Mouse (Mus musculus) hindbrain, embryonic 16.5 days (tissue): Measurements from ENCODE around the gene Magi1. TPM values are rescaled to one million over a fixed set of nuclear protein-coding genes. Genes with fewer than 3 reads are reported as not detected.
A peak's percentile ranks its signal among the peaks of the same experiment; 100 is the strongest.

Source experiments
- ATAC-seq: fragments of 200-750 bp; cut with Nextera tagmentation; 2 replicates; pipeline ENCODE4 v1.8.0; 2017; ENCODE audit warnings: moderate TSS enrichment, moderate library complexity
- H3K27ac ChIP-seq: fragments of 300-500 bp; sonication (generic); 2 replicates; pipeline ENCODE4 v1.5.1; 2014; ENCODE audit warnings: low read depth, mild to moderate bottlenecking, control low read depth, low read length, moderate library complexity
- H3K27me3 ChIP-seq: fragments of 300-500 bp; sonication (generic); replicated peaks from 2 replicates; pipeline ENCODE4 v1.6.1; 2014; ENCODE audit warnings: low read length; ENCODE audit not compliant: control insufficient read depth, insufficient read depth
- H3K36me3 ChIP-seq: fragments of 300-500 bp; sonication (generic); 2 replicates; pipeline ENCODE4 v1.6.1; 2014; ENCODE audit warnings: mild to moderate bottlenecking, low read length, moderate library complexity, mixed read lengths; ENCODE audit not compliant: control insufficient read depth, insufficient read depth
- H3K4me1 ChIP-seq: fragments of 300-500 bp; sonication (generic); 2 replicates; pipeline ENCODE4 v1.6.1; 2014; ENCODE audit warnings: low read depth, low read length; ENCODE audit not compliant: control insufficient read depth, insufficient read depth
- H3K4me2 ChIP-seq: fragments of 300-500 bp; sonication (generic); 2 replicates; pipeline ENCODE4 v1.6.1; 2014; ENCODE audit warnings: mild to moderate bottlenecking, low read length, control low read depth, moderate library complexity
- H3K4me3 ChIP-seq: fragments of 300-500 bp; sonication (generic); 2 replicates; pipeline ENCODE4 v1.5.1; 2014; ENCODE audit warnings: mild to moderate bottlenecking, low read length, control low read depth, moderate library complexity
- H3K9ac ChIP-seq: fragments of 300-500 bp; sonication (generic); 2 replicates; pipeline ENCODE4 v1.6.1; 2014; ENCODE audit warnings: low read depth, mild to moderate bottlenecking, control low read depth, low read length, moderate library complexity
- H3K9me3 ChIP-seq: fragments of 300-500 bp; sonication (generic); 2 replicates; pipeline ENCODE4 v1.6.1; 2014; ENCODE audit warnings: mild to moderate bottlenecking, low read length, moderate library complexity; ENCODE audit not compliant: control insufficient read depth
- WGBS: fragments of 180-500 bp; shearing (Covaris S2); extraction: QIAGEN DNeasy Blood & Tissue Kit; methylation state at CpG from one replicate; pipeline ENCODE4 v1.1.7; 2014; 5-methylcytosine and 5-hydroxymethylcytosine counted together
- polyA plus RNA-seq: library from polyadenylated mRNA; unstranded; fragments of >200 nt; fragmentation: Nextera tagmentation; extraction: Ambion mirVana; gene quantifications from 2 replicates; pipeline ENCODE4 v1.2.1, GENCODE M21; 2015

The Magi1 gene
- polyA plus RNA-seq, 1 experiment from 2014 or later: 27.7 TPM

DNA sequence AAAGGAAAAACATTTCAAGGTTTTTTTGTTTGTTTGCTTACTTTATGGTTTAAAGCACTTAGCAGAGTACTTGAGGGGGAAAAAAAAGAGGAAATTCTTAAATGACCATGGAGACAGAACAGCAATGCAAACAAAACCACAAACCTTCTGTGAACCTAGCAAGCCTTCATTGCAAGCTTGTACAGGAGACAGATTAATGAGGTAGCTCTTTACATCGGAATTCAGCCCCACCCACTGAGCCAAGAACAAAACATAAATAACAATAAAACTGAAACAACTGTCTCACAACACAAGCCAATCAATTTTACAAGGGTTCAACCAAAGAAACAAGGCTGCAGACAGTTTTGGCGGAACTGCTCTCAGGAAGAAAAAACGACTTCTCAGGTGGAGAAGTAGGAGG lies 296.2 kb downstream of the Magi1 start:
- WGBS: 30% methylated on average over 3 of the region's 3 CpGs

DNA sequence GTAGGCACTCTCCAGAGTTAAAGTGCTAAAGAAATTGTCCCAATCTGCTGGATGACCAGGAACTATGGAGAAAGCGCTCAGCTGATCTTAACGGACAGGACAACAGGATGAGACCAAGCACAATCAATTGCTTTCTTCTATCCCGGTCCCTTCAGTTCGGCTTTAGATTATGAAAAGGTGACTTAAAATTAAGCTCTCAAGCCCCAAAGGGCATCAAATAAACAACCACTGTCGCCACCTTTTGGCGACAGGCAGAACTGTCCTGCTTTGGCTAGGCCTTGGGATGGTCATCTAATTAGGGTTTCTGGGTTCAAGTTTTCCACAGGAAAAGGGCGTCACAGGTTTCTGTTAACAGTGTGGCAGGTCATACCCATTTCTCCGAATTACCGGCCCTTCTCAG lies 298.6 kb downstream of the Magi1 start:
- 55% methylated on average over 9 of the region's 9 CpGs for WGBS
- H3K4me1 ChIP-seq: peaks cover 6% of the 10 kb centered on the region; the same call in 1 of the 2 replicates
- H3K27ac ChIP-seq: no peak overlapping the region
- no peaks in the 10 kb centered on the region for H3K27me3 ChIP-seq
- no peak overlapping the region for H3K4me2 ChIP-seq
- no peaks in the 10 kb centered on the region for H3K36me3 ChIP-seq
- ATAC-seq: no peak
- no peak overlapping the region for H3K4me3 ChIP-seq
- no peak overlapping the region for H3K9ac ChIP-seq
- no peaks in the 10 kb centered on the region for H3K9me3 ChIP-seq

More for the DNA sequence above, 296.2 kb downstream of the Magi1 start:
- Histone ChIP-seq H3K27me3 (no peaks in the 10 kb centered on the region), H3K36me3 (no peaks in the 10 kb centered on the region), H3K27ac (no peak overlapping the region), H3K4me2 (no peak overlapping the region), H3K9me3 (no peaks in the 10 kb centered on the region), H3K9ac (no peak overlapping the region), H3K4me3 (no peak overlapping the region), H3K4me1 (peaks cover 2% of the 10 kb centered on the region; the same call in 1 of the 2 replicates)
- ATAC-seq: no peak

DNA sequence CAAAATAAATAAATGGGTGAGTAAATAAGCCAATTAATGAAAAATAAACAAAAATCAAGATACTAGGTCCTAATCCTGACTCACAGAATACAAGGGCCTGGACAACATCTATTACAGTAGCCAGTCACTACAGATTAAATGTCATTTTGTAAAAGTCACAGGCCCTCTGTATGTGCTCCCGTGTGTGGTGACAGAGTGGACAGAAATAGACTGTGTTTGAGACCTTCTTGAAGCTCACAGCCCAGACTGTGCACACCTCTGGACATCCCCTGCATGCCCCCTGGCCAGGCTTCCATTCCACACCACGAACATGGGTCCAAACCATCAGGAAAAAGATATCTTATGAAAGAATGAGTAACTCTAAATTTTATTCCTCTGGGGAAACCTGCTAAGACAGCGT lies 300.2 kb downstream of the Magi1 start:
- Histone ChIP-seq H3K4me1 (peaks cover 6% of the 10 kb centered on the region; the same call in 1 of the 2 replicates), H3K4me2 (no peak overlapping the region), H3K4me3 (no peak overlapping the region), H3K27me3 (no peaks in the 10 kb centered on the region), H3K9ac (no peak overlapping the region), H3K36me3 (no peaks in the 10 kb centered on the region), H3K9me3 (no peaks in the 10 kb centered on the region), H3K27ac (no peak overlapping the region)
- no peak for ATAC-seq
- WGBS: 80% methylated on average over 3 of the region's 3 CpGs

DNA sequence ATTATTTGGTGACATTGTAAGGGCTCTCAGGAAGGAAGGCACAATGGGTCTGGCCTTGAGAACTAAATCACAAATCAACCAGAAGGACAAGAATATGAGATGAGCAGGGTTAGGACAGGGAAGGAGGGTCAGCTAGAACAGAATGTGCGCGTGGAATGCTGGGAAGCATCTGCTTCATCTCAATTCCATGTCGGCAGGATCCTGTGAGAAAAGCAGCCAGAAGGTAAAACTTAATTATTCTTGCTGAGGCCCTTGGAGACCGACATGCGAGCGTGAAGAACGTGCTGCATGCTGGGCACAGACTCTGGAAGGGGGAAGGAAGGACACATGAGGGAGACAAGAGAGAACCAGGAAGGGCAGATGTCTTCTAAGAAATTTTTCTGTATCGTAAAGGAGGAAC lies 302.5 kb downstream of the Magi1 start:
- Histone ChIP-seq H3K27ac (no peak overlapping the region), H3K9me3 (no peaks in the 10 kb centered on the region), H3K4me2 (no peak overlapping the region), H3K36me3 (no peaks in the 10 kb centered on the region), H3K9ac (no peak overlapping the region), H3K27me3 (no peaks in the 10 kb centered on the region), H3K4me3 (no peak overlapping the region), H3K4me1 (peaks cover 6% of the 10 kb centered on the region; the same call in 1 of the 2 replicates)
- ATAC-seq: no peak
- whole genome bisulfite sequencing: 26% methylated on average over 8 of the region's 8 CpGs

DNA sequence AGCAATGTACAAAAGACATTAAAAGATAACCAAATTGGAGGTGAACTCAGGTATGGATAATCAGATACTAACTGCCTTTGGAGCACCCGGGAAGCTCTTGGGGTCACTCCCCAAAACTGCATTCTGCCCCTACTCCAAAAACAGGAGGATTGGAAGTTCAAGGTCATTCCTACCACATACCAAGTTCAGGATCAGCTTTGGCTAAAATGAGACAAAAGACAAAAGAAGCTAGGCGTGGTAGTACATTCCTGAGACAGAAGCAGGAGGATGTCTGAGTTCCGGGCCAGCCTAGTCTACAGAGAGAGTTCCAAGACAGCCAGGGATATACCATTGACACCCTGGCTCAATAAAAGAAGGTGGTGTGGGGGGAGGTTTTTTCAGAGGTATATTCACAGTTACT lies 304.5 kb downstream of the Magi1 start:
- no peak overlapping the region for H3K9ac ChIP-seq
- H3K4me2 ChIP-seq: no peak overlapping the region
- no peak overlapping the region for H3K27ac ChIP-seq
- no peaks in the 10 kb centered on the region for H3K27me3 ChIP-seq
- no peaks in the 10 kb centered on the region for H3K36me3 ChIP-seq
- no peak overlapping the region for H3K4me3 ChIP-seq
- WGBS: 93% methylated on average over 3 of the region's 3 CpGs
- ATAC-seq: no peak
- no peaks in the 10 kb centered on the region for H3K9me3 ChIP-seq
- H3K4me1 ChIP-seq: peaks cover 6% of the 10 kb centered on the region; the same call in 1 of the 2 replicates

DNA sequence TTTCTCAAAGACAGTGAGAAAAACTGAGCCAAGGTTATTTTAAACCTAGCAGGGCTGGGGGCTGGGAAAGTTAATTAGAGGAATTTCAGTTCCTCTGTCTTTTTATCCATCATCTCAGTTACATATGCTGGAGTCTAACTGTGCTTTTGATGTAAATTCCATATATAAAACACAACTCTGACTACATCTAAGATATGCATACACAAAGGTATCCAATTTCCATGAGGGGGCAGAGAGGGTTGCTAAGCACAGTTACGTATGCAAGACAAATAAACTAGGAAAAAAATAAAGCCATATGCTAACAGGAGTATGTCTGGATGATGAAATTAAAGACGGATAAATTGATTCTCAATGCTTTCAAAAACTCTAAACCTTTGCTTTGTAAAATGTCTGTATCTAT lies 315.0 kb downstream of the Magi1 start:
- Histone ChIP-seq H3K27me3 (no peaks in the 10 kb centered on the region), H3K27ac (no peak overlapping the region), H3K4me1 (no peaks in the 10 kb centered on the region), H3K36me3 (no peaks in the 10 kb centered on the region), H3K4me2 (no peak overlapping the region), H3K4me3 (no peak overlapping the region), H3K9me3 (no peaks in the 10 kb centered on the region), H3K9ac (no peak overlapping the region)
- ATAC-seq: no peak
- 79% methylated on average over 2 of the region's 2 CpGs for WGBS

DNA sequence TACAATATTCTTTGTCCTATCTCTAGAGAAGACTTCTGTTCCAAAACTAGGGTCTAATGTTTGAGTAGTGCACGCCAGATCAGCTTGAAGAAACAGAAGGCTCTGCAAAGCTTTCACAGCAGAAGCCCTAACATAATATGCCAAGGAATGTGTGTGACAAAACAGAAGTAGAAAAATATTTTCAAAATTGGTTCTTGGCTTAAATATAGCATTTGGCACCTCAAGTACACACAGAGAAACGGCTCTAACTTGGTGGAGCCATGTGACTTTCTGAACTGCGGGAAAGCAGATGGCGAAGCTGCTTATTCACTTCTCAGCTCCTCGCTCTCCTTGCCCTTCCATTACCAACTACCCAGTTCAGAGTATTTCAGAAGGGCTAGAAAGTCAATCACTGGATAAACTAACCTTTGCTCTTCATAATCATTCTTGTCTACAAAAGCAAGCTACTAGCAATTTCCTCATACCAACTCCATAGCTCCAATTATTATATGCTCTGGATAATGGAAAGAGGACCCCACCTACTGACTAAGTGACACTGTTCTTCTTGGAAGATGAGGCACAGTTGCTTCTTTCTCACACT lies 320.9 kb downstream of the Magi1 start:
- Histone ChIP-seq H3K4me1 (no peaks in the 10 kb centered on the region), H3K27me3 (no peaks in the 10 kb centered on the region)
- ATAC-seq: no peak

DNA sequence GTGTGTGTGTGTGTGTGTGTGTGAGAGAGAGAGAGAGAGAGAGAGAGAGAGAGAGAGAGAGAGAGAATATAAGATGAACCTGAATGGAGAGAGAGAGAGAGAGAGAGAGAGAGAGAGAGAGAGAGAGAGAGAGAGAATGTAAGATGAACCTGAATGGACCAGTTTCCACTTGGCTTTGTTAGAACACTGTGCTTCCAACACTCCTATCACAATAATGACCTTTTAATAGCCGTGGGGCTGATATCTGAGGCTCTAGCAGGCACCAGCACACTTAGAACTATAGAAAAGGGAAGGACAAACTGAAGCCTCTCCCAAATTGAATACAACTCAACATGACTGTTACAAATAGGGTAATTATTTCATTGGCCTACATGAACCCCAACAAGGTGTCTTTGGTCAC lies 321.9 kb downstream of the Magi1 start:
- no peak for ATAC-seq
- no peak overlapping the region for H3K27ac ChIP-seq
- H3K4me3 ChIP-seq: no peak overlapping the region
- peaks cover 4% of the 10 kb centered on the region; the same call in 1 of the 2 replicates for H3K4me1 ChIP-seq
- no peak overlapping the region for H3K4me2 ChIP-seq
- no peak overlapping the region for H3K9ac ChIP-seq
- 82% methylated on average over 1 of the region's 1 CpGs for WGBS
- H3K36me3 ChIP-seq: no peaks in the 10 kb centered on the region
- no peaks in the 10 kb centered on the region for H3K9me3 ChIP-seq
- H3K27me3 ChIP-seq: no peaks in the 10 kb centered on the region

More for the DNA sequence above, 320.9 kb downstream of the Magi1 start:
- Histone ChIP-seq H3K36me3 (no peaks in the 10 kb centered on the region), H3K9me3 (no peaks in the 10 kb centered on the region), H3K4me2 (no peak overlapping the region), H3K4me3 (no peak overlapping the region), H3K27ac (no peak overlapping the region), H3K9ac (no peak overlapping the region)
- WGBS: 88% methylated on average over 5 of the region's 5 CpGs

DNA sequence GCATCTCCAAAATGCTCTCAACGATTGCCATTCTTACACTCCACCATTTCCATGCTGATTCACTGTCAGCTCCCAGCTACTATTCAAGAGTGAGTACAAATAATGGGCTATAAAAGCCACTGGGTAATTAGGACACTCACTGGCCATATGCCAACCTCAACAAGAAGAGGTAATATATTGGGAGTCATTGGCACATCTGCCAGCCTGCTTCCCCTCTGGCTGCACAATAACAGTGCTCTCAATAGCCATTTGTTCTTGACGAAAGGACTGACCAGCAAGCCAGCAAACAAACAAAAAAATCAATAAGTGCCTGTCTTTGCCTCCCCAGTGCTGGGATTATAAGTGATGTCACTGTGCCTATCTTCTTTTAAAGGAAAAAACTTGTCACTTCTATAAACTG lies 326.5 kb downstream of the Magi1 start:
- WGBS: 30% methylated on average over 2 of the region's 2 CpGs
- Histone ChIP-seq H3K4me3 (no peak overlapping the region), H3K27ac (no peak overlapping the region)

More for the DNA sequence above, 326.5 kb downstream of the Magi1 start:
- Histone ChIP-seq H3K36me3 (no peaks in the 10 kb centered on the region), H3K9me3 (no peaks in the 10 kb centered on the region), H3K9ac (no peak overlapping the region), H3K4me2 (no peak overlapping the region), H3K4me1 (peaks cover 5% of the 10 kb centered on the region; the same call in 1 of the 2 replicates), H3K27me3 (no peaks in the 10 kb centered on the region)
- 0 out of 2 replicates have a peak, but pooled peaks have one; percentile 54 for ATAC-seq
